Mouse (Mus musculus) hindbrain, embryonic 16.5 days (tissue): ENCODE measurements around the gene Senp1. TPM values are rescaled to one million over a fixed set of nuclear protein-coding genes. Genes with fewer than 3 reads are reported as not detected.

Experiments
- ATAC-seq: fragments of 200-750 bp; cut with Nextera tagmentation; 2 replicates; pipeline ENCODE4 v1.8.0; 2017; ENCODE audit warnings: moderate TSS enrichment, moderate library complexity
- H3K27ac ChIP-seq: fragments of 300-500 bp; sonication (generic); 2 replicates; pipeline ENCODE4 v1.5.1; 2014; ENCODE audit warnings: low read depth, mild to moderate bottlenecking, control low read depth, low read length, moderate library complexity
- H3K27me3 ChIP-seq: fragments of 300-500 bp; sonication (generic); replicated peaks from 2 replicates; pipeline ENCODE4 v1.6.1; 2014; ENCODE audit warnings: low read length; ENCODE audit not compliant: control insufficient read depth, insufficient read depth
- H3K36me3 ChIP-seq: fragments of 300-500 bp; sonication (generic); 2 replicates; pipeline ENCODE4 v1.6.1; 2014; ENCODE audit warnings: mild to moderate bottlenecking, low read length, moderate library complexity, mixed read lengths; ENCODE audit not compliant: control insufficient read depth, insufficient read depth
- H3K4me1 ChIP-seq: fragments of 300-500 bp; sonication (generic); 2 replicates; pipeline ENCODE4 v1.6.1; 2014; ENCODE audit warnings: low read depth, low read length; ENCODE audit not compliant: control insufficient read depth, insufficient read depth
- H3K4me2 ChIP-seq: fragments of 300-500 bp; sonication (generic); 2 replicates; pipeline ENCODE4 v1.6.1; 2014; ENCODE audit warnings: mild to moderate bottlenecking, low read length, control low read depth, moderate library complexity
- H3K4me3 ChIP-seq: fragments of 300-500 bp; sonication (generic); 2 replicates; pipeline ENCODE4 v1.5.1; 2014; ENCODE audit warnings: mild to moderate bottlenecking, low read length, control low read depth, moderate library complexity
- H3K9ac ChIP-seq: fragments of 300-500 bp; sonication (generic); 2 replicates; pipeline ENCODE4 v1.6.1; 2014; ENCODE audit warnings: low read depth, mild to moderate bottlenecking, control low read depth, low read length, moderate library complexity
- H3K9me3 ChIP-seq: fragments of 300-500 bp; sonication (generic); 2 replicates; pipeline ENCODE4 v1.6.1; 2014; ENCODE audit warnings: mild to moderate bottlenecking, low read length, moderate library complexity; ENCODE audit not compliant: control insufficient read depth
- WGBS: fragments of 180-500 bp; shearing (Covaris S2); extraction: QIAGEN DNeasy Blood & Tissue Kit; methylation state at CpG from one replicate; pipeline ENCODE4 v1.1.7; 2014; 5-methylcytosine and 5-hydroxymethylcytosine counted together
- polyA plus RNA-seq: library from polyadenylated mRNA; unstranded; fragments of >200 nt; fragmentation: Nextera tagmentation; extraction: Ambion mirVana; gene quantifications from 2 replicates; pipeline ENCODE4 v1.2.1, GENCODE M21; 2015

The Senp1 gene
- polyA plus RNA-seq, 1 experiment from 2014 or later: 17.3 TPM

DNA sequence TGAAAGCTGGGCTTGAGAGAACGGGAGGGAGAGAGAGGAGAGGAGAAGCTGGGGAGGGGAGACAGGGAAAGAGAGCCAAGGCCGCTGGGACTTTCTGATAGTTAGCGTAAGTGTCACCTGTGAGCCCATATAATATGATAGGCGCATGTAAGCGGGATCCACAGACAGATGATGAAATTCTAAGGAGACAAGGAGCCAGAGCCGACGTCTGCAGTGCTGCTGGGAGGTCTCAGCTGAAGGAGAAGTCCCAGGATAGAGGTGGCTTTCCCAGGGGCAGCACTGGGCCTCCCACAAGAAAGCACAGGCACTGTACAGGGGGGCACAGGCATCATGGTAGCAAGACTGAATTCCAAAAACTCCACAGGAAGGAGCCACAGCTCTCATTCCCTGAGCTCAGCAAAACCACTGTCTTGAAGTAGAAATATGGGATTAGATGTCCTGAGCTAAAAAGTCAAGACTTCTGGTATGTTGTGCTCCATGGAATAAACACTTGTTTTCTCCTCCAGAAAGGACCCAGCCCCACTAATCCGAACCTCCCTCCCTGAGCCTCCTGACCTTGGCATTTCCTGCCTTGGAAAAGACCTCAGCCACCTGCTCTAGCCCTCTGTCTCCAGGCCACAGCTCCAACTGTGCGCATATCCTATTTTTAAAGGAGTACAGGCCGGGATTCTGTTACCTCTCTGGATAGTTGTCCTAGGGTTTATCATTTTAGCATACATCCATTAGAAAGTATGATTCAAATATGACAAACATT lies 20.7 kb upstream of the Senp1 start:
- H3K36me3 ChIP-seq: peaks cover 4% of the 10 kb centered on the region
- 82% methylated on average over 10 of the region's 10 CpGs for WGBS
- no peak overlapping the region for H3K4me2 ChIP-seq
- H3K4me1 ChIP-seq: peaks cover 7% of the 10 kb centered on the region
- no peaks in the 10 kb centered on the region for H3K27me3 ChIP-seq
- no peak for ATAC-seq
- no peaks in the 10 kb centered on the region for H3K9me3 ChIP-seq
- no peak overlapping the region for H3K9ac ChIP-seq
- no peak overlapping the region for H3K4me3 ChIP-seq
- no peak overlapping the region for H3K27ac ChIP-seq

DNA sequence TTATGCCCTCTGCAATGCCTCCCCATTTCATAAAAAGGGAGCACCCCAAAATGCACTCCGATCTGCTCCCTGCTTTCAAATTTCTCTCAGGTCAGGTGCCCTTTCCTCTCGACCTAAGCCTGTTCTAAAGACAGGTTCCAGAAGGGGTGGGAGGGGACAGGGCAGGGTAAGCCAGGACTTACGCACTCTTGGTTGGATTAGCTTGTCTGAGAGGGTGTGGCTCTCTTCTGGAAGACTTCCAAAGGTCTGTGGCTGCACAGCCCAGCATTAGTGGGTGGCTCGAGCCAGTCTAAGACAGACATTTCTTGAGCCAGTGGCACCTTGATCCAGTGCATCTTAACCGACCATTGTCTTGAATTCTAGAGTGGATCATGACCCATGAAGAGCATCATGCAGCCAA lies 18.2 kb upstream of the Senp1 start:
- no peaks in the 10 kb centered on the region for H3K9me3 ChIP-seq
- no peak overlapping the region for H3K4me3 ChIP-seq
- H3K4me1 ChIP-seq: peaks cover 15% of the 10 kb centered on the region
- ATAC-seq: no peak
- 83% methylated on average over 5 of the region's 5 CpGs for WGBS
- H3K9ac ChIP-seq: no peak overlapping the region
- peaks cover 4% of the 10 kb centered on the region for H3K36me3 ChIP-seq
- no peak overlapping the region for H3K4me2 ChIP-seq
- no peak overlapping the region for H3K27ac ChIP-seq
- H3K27me3 ChIP-seq: no peaks in the 10 kb centered on the region

- peak overlapping the region; percentile 76 for H3K27ac ChIP-seq
- 1% methylated on average over 37 of the region's 37 CpGs for WGBS
- no peaks in the 10 kb centered on the region for H3K9me3 ChIP-seq
Measured at GRCm38 (mm10) chr15:98108297-98109152, 15.0 kb upstream of the Senp1 start.

DNA sequence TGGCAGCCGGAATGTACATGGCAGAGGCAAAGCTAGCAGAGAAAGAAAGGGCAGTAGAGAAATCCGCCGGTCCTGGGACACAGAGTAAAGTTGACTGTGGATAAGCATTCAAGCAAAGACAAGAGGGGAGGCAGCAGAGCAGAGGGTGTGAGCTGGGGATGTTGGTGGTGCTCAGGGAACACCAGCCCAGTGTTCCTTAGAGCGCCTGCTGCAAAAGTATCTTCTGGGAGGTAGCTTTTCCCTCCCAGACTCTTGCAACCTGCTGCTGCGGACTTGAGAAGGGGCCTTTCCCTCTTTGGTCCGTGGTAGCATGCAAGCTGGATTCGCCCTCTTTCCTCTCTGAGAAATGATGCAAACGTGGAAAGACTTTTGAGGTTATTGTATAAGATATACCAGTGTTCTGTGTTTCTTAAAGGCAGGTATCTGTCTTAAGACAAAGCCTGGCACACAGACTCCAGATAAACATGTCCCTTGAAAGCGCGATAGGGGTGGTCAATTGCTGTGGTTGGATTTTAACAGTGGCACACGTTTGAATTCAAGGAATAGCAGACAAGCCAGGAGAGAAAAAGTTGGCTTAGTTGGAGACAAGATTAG lies 14.3 kb upstream of the Senp1 start:
- Histone ChIP-seq H3K27me3 (no peaks in the 10 kb centered on the region), H3K27ac (peak overlapping the region; percentile 76), H3K9ac (peak overlapping the region; percentile 68), H3K36me3 (peaks cover 3% of the 10 kb centered on the region), H3K4me3 (peak overlapping the region; percentile 59), H3K9me3 (no peaks in the 10 kb centered on the region), H3K4me1 (peaks cover 15% of the 10 kb centered on the region), H3K4me2 (peak overlapping the region; percentile 58)
- peak; percentile 48 for ATAC-seq
- 35% methylated on average over 11 of the region's 11 CpGs for WGBS

More at GRCm38 (mm10) chr15:98108297-98109152, 15.0 kb upstream of the Senp1 start:
- Histone ChIP-seq H3K27me3 (no peaks in the 10 kb centered on the region), H3K4me1 (peaks cover 15% of the 10 kb centered on the region), H3K36me3 (peaks cover 4% of the 10 kb centered on the region), H3K9ac (peak overlapping the region; percentile 68), H3K4me2 (peak overlapping the region; percentile 58), H3K4me3 (peak overlapping the region; percentile 59)
- ATAC-seq: peak; percentile 97

GRCm38 (mm10) chr15:98107230-98107629 lies 13.7 kb upstream of the Senp1 start:
- H3K27ac ChIP-seq: 0 out of 2 replicates have a peak overlapping the region, but pooled peaks have one; percentile 76
- H3K27me3 ChIP-seq: no peaks in the 10 kb centered on the region
- WGBS: 86% methylated on average over 6 of the region's 6 CpGs
- no peaks in the 10 kb centered on the region for H3K9me3 ChIP-seq
- no peak overlapping the region for H3K4me3 ChIP-seq
- ATAC-seq: no peak
- no peak overlapping the region; the same call in 1 of the 2 replicates for H3K9ac ChIP-seq
- no peak overlapping the region for H3K4me2 ChIP-seq
- H3K4me1 ChIP-seq: peaks cover 15% of the 10 kb centered on the region
- H3K36me3 ChIP-seq: no peaks in the 10 kb centered on the region

GRCm38 (mm10) chr15:98106506-98106905 lies 13.0 kb upstream of the Senp1 start:
- Histone ChIP-seq H3K9me3 (no peaks in the 10 kb centered on the region), H3K4me3 (no peak overlapping the region), H3K27ac (no peak overlapping the region), H3K9ac (no peak overlapping the region), H3K36me3 (no peaks in the 10 kb centered on the region), H3K4me1 (peaks cover 15% of the 10 kb centered on the region), H3K4me2 (no peak overlapping the region), H3K27me3 (no peaks in the 10 kb centered on the region)
- no peak for ATAC-seq
- 86% methylated on average over 6 of the region's 6 CpGs for WGBS

DNA sequence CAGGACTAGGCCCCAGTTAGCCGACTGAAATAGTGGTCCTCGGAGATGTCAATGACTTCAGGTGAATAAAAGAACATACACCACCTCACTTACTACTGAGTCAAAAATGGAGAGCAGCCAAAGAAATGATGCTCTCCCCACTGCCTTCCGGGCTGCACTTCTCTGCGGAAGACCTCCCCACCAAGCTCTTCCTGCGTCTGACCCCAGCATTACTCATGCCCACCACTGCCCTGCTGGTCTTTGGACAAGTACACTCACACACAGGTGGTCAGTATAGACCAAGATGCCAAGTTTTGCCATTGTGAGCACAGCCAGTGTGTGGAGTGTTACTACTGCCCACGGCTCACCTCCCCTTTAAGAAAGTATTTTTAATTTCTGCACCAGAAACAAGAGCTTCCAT lies 8.9 kb upstream of the Senp1 start:
- 88% methylated on average over 6 of the region's 6 CpGs for WGBS
- no peaks in the 10 kb centered on the region for H3K27me3 ChIP-seq
- no peaks in the 10 kb centered on the region for H3K9me3 ChIP-seq
- H3K9ac ChIP-seq: no peak overlapping the region
- no peaks in the 10 kb centered on the region for H3K36me3 ChIP-seq
- no peak for ATAC-seq
- H3K27ac ChIP-seq: no peak overlapping the region
- H3K4me2 ChIP-seq: no peak overlapping the region
- H3K4me1 ChIP-seq: no peaks in the 10 kb centered on the region; the same call in 1 of the 2 replicates
- H3K4me3 ChIP-seq: no peak overlapping the region

DNA sequence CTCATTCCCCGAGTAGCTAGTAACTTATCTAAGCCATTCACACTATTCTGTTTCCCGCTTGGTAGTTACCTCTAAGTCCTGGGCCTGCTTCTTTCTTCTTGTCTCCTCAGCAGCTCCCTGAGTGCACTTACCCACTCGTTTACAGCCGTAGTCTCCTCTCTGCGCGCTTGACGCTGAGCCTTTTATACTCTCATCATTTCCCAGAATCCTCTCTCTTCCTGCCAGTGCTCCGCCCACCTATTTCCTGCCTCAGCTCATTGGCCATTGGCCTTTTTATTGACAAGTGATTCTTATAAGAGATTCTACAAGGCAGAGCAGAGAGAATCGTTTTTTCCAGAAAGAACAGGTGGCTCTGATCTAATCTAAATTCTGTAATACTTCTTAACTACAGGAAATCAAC lies 5.0 kb upstream of the Senp1 start:
- Histone ChIP-seq H3K4me3 (no peak overlapping the region), H3K36me3 (no peaks in the 10 kb centered on the region), H3K9ac (no peak overlapping the region), H3K27me3 (no peaks in the 10 kb centered on the region), H3K27ac (no peak overlapping the region), H3K4me2 (no peak overlapping the region), H3K9me3 (no peaks in the 10 kb centered on the region), H3K4me1 (peaks cover 4% of the 10 kb centered on the region)
- WGBS: 85% methylated on average over 9 of the region's 9 CpGs
- ATAC-seq: no peak

- Histone ChIP-seq H3K9me3 (no peaks in the 10 kb centered on the region), H3K36me3 (no peaks in the 10 kb centered on the region), H3K4me2 (no peak overlapping the region), H3K4me1 (peaks cover 9% of the 10 kb centered on the region), H3K4me3 (no peak overlapping the region), H3K27ac (no peak overlapping the region), H3K27me3 (no peaks in the 10 kb centered on the region), H3K9ac (no peak overlapping the region)
- WGBS: 55% methylated on average over 3 of the region's 3 CpGs
- no peak for ATAC-seq
Measured at GRCm38 (mm10) chr15:98096957-98097356, 3.4 kb upstream of the Senp1 start.
